Mouse (Mus musculus) left cerebral cortex, postnatal 25 days (tissue): Measurements from ENCODE around the gene Mdc1. TPM values are rescaled to one million over a fixed set of nuclear protein-coding genes. Genes with fewer than 3 reads are reported as not detected.
"Not testable (repeated sequence)": the region's sequence is repeated elsewhere in the genome, so short reads cannot be mapped to it uniquely, and the experiment has no call there.

ENCODE experiments used
- DNase-seq, 2 experiments: peaks; one replicate each; pipeline ENCODE4 v3.0.0; 2022; ENCODE audit warnings: low spot score in 2 of 2, mixed read lengths in 1 of 2
- intact Hi-C: fragments of 180-260 bp; cut with DNase I; formaldehyde crosslinking; loops from one replicate; pipeline ENCODE4 v1.15.1; 2025
- total RNA-seq, 2 experiments: library from RNA; stranded (reverse); gene quantifications; 2 replicates each; pipeline ENCODE4 v1.2.3; 2021

Mdc1 gene
- total RNA-seq, 2 experiments from 2014 or later = 9.7 to 12.0 TPM

DNA sequence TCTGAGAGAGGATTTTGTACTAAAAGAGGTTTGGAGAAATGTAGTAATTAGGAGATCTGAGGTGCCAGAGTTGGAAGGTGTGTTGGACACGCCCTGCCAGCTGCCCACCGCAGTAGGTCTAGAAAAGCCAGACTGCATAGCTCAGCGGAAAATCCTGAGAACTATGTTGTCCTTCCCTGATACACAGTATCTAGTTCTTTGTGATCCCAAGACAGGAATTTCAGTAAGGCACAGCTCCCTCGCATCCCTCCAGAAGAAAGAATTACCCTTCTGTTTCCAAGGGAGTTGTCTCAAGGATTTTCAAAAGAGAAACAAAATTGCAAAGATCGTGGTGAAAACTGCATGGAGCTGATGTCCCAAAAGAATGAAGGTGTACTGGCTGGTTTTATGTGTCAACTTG, 2.7 kb upstream of the Mdc1 start:
- DNase-seq = no peak
- intact Hi-C loops = loop anchor here (5.0 to 10.0 kb wide), 2 partner anchors 79 to 136 kb away; partner anchors contain the start of genes Gnl1, Mrps18b and Ppp1r10

DNA sequence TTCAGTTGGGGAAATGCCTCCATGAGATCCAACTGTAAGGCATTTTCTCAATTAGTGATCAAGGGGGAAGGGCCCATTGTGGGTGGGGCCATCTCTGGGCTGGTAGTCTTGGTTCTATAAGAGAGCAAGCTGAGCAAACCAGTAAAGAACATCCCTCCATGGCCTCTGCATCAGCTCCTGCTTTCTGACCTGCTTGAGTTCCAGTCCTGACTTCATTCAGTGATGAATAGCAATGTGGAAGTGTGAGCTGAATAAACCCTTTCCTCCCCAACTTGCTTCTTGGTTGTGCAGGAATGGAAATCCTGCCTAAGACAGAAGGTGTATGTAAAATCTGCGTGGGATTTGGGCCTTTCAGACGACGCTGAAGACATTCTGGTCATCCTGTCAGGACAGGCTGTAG, 2.3 kb upstream of the Mdc1 start:
- intact Hi-C loops = loop anchor here (5.0 to 10.0 kb wide), 2 partner anchors 78 to 136 kb away; partner anchors contain the start of genes Gnl1, Mrps18b and Ppp1r10
- DNase-seq = not testable (repeated sequence)

DNA sequence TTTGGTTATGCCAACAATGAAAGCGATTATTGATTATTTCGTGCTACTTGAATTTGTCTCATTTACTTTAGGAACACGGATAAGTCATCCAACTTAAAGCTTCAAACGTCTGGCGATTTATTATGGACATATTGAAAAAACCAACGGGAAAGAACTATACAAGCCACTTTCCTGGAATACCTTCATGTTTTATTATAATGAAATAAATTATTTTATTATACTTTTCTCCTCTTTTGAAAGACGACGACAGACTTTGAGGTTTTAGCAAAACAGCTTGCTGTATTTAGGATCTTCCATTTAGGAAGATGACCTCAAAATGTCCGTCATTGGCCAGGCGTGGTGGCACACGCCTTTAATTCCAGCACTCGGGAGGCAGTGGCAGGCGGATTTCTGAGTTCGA, 754 bp upstream of the Mdc1 start:
- DNase-seq = no peak
- intact Hi-C loops = no loop called here

DNA sequence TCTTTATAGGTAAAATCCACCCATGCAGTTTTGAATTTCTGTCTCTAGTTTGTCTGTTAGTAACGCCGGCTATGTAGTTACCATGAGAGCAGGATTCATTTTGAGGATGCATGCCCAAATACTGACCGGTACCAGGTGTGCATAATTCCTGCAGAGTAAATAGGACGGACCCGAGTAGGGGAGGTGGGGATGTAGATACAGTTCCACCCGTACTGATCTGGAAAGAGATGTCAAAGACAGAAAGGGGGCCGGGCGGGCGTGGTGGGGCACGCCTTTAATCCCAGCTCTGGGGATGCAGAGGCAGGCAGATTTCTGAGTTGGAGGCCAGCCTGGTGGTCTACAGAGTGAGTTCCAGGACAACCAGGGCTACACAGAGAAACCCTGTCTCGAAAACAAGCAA, 691 bp downstream of the Mdc1 start:
- DNase-seq = no peak
- intact Hi-C loops = loop anchor here (2.0 kb wide), 1 partner anchor 19 kb away; the partner anchor contains the start of gene Nrm

DNA sequence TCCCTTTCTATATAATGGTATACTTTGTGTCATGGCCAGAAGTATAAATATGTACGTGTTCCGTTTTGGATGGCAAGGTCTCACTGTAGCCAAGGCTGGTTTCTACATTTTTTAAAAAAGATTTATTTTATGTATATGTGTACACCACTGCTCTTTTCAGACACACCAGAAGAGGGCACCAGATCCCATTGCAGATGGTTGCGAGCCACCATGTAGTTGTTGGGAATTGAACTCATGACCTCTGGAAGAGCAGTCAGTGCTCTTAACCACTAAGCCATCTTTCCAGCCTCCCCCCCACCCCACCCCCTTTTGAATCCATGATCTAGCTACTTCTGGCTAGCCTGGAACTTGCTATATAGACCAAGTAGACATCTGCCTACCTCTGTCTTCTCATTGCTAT, 2.2 kb downstream of the Mdc1 start:
- DNase-seq = no peak
- intact Hi-C loops = loop anchor here (2.0 kb wide), 1 partner anchor 17 kb away; the partner anchor contains the start of gene Nrm

DNA sequence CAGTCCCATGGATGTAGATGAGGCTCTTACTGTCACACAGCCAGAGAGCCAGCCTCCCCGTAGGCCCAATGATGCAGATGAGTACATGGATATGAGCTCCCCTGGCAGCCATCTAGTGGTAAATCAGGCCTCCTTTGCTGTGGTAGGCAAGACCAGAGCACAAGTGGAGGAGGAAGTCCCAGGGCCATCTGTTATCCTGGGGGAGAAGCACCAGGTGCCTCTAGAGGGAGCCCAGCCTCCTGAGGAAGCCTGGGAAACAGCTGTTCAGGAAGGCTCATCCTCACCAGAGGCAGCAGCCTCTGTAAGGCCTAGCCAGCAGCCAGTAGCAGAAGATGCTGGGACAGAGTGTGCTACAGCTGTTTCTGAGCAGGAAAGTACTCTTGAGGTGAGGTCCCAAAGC, 6.8 kb downstream of the Mdc1 start:
- intact Hi-C loops = no loop called here
- DNase-seq = peak in 1 of 2 experiments; percentile 78

DNA sequence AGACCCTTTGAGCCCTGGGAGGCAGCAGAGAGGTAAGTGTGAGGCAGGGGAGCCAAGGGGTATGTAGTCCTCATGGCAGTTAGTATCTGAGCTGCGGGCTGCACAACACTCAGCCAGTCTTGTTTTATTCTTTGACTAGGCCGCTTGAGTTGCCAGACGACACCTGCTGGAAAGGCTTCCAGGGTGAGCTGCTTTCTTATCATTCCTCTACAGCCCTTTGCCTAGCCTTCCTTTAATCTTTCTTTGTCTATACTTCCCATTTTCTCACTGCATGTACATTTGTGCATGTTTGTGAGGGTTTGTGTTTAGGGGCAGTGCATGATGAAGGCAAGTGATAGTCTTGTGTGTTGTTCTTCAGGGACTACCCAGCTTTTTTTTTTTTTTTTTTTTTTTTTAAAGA, 9.7 kb downstream of the Mdc1 start:
- DNase-seq = no peak
- intact Hi-C loops = no loop called here

DNA sequence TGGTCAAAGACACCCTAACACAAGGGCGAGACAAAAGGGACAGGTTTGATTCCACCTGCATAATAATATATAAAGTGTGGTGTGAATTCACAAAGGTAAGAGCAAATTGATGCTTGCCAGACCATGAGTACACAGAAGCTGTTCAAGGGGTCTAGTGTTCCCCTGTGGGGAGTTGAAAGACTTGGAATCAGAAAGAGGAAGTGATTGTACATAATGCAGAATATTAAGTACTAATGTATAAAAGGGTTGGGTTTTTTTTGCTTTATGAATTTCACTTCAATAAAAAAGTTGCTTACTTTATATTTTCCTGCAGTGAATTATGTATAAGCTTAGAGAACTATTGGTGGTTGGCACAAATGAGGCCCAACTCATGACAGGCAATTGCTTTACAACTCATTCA, 18.1 kb downstream of the Mdc1 start:
- intact Hi-C loops = no loop called here
- DNase-seq = no peak

DNA sequence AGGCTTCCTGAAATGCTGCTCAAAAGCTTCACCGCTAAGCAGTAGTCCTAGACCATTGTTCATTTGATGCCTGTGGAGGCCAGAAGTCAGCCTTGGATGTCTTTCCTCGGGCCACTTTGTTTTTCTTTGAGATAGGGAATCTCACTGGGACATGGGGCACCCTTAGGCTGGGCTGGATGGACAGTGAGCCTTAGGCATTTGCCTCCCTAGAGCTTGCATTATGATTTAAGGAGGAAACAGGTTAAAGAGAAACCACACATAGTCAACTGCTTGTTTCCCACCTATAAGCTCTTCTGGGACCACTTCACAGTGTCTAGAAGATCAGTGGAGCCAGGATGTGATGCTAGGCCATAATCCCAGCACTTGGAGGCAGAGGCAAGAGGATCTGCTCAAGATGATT, 18.5 kb downstream of the Mdc1 start:
- intact Hi-C loops = loop anchor here (2.0 kb wide), 1 partner anchor 17 kb away; no protein-coding TSS in a partner anchor
- DNase-seq = no peak

DNA sequence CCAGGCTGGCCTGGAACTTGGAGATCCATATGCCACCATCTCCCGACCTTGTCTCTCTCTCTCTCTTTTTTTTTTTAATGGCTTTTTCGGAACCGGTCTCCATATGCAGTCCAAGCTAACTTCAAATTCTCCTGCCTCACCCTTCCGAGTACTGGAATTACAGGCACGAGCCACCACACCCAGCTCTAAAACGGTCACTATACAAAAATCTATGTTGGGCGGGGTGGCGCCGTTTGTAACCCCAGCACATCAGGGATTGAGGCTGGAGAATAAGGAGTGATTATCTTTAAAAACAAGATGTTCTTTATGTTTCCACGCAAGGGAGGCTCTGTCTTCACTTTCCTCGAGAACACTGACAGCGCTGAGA, 19.5 kb downstream of the Mdc1 start:
- DNase-seq = no peak
- intact Hi-C loops = loop anchor here (2.0 kb wide), 1 partner anchor 18 kb away; no protein-coding TSS in a partner anchor

DNA sequence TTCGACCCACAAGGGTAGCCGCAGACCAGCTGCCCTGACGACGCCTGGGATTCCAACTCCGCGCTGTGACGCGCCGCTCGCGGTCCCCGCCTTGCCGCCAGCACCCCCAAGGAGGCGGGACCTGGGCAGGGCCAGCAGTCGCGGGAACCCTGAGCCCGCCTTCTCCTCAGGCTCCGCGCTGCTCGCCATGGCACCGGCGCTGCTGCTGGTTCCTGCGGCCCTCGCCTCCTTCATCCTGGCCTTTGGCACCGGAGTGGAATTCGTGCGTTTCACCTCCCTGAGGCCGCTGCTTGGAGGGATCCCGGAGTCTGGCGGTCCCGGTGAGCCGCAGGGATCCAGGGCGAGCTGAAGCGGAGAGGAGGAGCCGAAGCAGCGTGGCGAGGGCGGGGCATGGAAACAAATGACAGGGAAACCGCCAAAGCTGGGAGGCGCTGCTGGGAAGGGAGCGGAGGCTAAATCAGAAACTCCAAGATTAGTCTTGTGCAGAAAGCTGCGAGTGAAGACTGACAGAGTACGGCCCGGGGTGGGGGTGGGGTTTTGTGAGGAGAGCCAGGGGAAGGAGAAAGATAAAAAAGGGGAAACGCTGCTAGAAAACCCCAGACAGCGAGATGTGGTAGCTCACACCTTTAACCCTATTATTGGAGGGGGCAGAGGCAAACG, 20.0 kb downstream of the Mdc1 start, which contains the start of gene Nrm:
Gene Nrm, plus strand, starts transcription at position 121 of the 660 bp plus-strand sequence.
- intact Hi-C loops = loop anchor here (2.0 kb wide), 1 partner anchor 19 kb away; no protein-coding TSS in a partner anchor
- DNase-seq = peak; percentile 91 to 94

DNA sequence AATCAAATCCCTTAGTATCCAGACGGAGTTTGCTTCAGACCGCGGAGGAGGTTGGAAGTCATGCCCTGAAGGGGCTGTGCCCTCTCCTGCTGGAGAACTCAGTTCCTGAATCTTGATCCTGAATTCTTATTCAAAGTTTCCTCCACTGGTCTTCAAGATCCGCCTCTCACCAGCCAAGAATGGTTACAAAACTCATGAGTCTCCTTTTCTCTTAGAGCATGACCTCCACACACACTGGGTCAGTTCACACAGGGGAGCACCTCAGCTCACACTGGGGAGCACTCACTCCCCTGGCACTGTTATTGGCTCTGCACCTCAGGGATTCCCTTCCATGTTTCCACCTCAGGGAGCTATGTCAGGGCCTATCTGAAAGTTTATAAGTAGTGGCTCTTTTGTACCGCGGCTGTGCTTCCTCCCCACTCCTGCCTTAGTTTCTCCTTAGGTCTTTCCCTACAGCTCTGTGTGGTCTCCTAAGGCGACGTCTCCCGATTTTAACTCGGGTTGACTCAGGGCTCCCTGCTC, 23.6 kb downstream of the Mdc1 start:
- intact Hi-C loops = no loop called here

DNA sequence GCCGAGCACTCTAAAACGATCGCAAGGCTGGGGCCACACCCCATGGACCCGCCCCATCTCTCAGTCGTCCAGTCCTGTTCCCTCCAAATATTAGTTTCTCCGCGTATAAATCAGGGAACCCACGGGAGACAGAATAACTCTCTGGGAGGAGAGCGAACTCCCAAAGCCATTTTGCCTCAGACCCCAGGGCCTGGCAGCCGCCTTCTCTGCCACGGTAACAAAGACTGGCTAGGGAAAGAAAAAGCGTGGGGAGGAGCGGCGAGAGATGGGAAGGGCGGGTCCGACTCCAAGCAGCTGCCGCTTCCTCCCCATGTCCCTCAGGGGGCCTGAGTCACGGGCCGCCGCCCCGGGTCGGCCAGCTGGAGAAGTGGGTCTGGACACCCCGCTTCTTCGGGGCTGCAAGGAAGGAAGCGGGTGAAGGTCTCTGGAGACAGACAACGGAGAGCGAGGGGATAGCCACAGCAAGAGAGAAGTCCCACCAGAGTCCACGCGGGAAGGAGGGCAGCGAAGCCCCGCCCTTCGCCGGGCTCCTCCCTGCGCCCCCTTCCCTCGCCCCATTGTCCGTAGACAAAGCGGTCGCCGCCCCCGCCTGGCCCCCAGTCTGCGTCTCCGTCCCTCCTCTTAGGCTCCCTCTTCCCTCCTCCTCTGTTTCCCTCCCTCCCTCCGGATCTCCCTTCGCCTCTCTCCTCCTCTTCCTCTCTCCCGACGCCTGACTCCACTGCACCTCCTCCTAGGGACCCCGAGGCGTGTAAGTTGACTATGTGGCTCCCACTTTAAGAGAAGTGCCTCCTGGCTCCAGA, 24.4 kb downstream of the Mdc1 start, which contains the start of gene Ppp1r18:
Gene Ppp1r18, plus strand, starts transcription at position 113 of the 800 bp plus-strand sequence.
- intact Hi-C loops = no loop called here
- DNase-seq = peak in 1 of 2 experiments; percentile 25

More for the DNA sequence above, 23.6 kb downstream of the Mdc1 start:
- no peak for DNase-seq

DNA sequence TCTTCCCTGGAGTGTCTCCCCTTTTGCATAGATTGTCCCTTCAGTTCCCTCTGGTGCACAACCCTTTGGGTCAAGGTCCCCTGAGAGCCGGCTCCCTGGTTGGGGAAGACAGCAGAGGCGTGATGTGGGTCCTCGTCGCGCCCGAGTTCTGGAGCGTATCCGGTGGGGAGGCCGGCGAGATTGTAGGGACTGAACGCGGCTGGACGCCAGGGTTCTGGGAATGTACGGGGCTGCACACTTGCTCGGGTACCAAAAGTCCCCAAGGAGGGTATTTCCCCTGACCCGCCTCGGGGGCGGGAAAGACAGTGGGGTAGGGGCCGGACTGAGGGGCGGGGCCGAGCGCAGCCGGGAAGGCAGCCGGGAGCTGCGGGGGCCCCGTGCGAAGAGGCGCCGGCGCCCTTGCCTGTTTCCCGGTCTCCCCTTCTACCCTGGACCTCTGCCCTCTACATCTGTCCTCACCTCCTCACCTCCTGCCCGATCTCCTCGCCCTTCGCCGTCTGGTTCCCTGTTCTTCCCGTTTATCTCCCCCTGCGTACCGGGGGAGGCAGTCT, 25.0 kb downstream of the Mdc1 start:
- peak in 1 of 2 experiments; percentile 35 for DNase-seq
- intact Hi-C loops = no loop called here

DNA sequence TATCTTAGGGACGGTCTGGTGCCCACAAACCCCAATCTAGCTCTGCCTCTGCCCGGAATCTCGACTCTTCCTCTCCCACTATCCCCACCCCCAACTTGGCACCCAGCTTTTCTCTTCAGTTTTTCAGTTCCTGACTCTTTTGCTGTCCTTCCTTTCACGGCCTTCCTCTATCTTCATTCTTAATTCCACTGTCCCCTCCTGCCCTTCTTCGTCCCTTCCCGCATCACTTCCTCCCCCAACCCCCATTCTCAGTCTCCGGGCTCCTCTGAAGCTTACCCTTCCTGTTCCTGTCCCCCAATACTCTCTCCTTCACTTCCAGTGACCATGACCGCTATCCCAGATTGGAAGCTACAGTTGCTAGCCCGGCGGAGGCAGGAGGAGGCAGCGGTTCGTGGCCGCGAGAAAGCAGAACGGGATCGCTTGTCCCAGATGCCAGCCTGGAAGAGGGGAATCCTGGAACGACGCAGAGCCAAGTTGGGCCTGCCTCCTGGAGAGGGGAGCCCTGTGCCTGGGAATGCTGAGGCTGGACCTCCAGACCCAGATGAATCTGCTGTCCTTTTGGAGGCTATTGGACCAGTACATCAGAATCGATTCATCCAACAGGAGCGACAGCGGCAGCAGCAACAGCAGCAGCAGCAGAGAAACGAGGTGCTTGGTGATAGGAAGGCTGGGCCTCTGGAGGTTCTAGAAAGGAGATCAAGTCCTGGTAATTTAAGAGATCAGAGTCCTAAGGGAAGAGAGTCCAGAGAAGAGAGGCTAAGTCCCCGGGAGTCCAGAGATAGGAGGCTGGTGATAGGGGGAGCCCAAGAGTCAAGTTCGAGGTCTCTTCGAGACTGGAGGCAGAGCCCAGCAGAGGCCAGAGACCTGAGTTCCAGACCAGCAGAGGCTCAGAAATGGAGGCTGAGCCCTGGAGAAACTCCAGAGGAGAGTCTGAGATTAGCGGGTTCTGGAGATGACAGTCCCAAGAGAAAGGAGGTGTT, 25.9 kb downstream of the Mdc1 start:
- intact Hi-C loops = no loop called here
- DNase-seq = no peak

DNA sequence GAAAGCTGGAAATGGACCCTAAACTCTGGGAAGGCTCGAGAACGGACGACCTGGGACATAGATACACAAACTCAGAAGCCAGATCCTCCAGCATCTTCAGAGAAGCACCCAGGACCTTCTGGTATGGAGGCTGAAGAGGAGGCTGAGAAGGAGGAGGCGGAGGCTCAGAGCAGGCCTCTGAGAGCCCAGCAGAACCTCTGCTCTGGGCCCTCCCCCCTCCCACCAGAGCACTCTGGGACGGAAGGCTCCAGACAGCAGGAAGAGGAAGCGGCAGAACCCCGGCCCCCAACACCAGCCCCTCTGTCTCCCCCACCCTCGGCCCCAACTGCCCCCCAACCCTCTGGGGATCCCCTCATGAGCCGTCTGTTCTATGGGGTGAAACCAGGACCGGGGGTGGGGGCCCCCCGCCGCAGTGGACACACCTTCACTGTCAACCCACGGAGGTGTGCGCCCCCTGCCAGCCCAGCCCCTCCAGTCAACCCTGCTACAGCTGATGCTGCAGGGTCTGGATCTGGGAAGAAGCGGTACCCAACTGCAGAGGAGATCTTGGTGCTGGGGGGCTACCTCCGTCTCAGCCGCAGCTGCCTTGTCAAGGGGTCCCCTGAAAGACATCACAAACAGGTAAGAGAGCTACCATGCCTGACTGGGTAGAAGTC, 27.0 kb downstream of the Mdc1 start:
- intact Hi-C loops = no loop called here
- no peak for DNase-seq

DNA sequence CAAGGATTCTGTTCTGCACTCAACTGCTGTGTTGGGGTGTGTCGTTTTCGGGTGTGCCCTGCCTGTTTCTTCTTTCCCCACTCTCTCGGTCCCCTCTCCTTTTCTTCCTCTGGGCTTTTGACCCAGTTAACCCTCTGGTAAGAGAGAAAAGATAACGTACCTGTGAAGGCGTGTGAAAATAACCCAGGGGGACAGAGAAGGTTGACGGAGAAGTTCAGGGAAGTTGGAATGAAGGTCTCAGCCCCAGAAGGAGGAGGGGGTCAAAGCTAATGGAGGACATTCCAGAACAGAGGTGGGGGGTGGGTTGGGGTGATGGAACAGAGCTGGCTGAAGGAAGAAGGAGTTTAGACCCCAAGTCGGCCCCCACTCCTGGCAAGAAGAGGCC, 27.6 kb downstream of the Mdc1 start:
- no peak for DNase-seq
- intact Hi-C loops = no loop called here

DNA sequence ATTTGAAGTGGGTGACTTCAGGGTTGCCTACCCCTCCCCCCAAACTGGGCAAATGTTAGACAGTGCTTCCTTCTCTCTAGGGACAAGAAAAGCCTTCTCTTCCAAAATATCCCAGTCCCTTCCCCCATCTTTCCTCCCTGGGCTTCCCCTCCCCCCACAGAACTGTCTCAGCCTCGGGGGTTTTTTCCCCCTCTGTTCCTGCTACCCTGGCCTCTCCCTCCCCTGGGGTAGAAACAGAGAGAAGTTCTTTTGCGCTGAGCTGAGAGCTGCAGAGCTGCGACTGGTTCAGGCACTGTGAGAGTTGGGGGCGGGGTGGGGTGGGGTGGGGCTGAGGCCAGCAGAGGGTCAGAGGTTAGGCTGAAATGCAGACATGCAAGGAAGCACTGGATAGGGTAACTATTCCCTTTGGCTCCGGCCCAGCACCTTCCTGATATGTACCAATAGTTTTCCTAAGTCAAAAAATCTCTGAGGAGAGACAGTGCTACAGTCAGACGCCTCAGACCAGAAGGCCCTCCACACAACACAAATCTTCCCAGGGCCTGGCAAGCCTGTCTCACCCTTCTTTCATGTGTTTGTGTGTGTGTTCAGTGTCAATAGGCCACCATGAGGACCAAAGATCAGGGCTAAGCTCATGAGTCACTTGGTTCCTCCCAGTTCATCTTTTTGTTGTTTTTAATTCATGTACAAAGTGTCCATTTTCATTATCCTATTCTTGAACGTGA, 28.2 kb downstream of the Mdc1 start:
- intact Hi-C loops = loop anchor here (5.0 kb wide), 1 partner anchor 132 kb away; no protein-coding TSS in a partner anchor
- no peak for DNase-seq
